Mouse (Mus musculus) stomach, embryonic 14.5 days (tissue): ENCODE results near the gene Bmp7. TPM values are rescaled to one million over a fixed set of nuclear protein-coding genes. Genes with fewer than 3 reads are reported as not detected.

Source experiments
- ATAC-seq: fragments of 200-750 bp; cut with Nextera tagmentation; 2 replicates; pipeline ENCODE4 v1.8.0; 2017; ENCODE audit warnings: low read depth, moderate TSS enrichment; ENCODE audit not compliant: insufficient number of reproducible peaks, insufficient read depth, low FRiP score
- H3K27ac ChIP-seq: fragments of 300-500 bp; sonication (generic); 2 replicates; pipeline ENCODE4 v1.5.1; 2014; ENCODE audit warnings: mild to moderate bottlenecking, low read length, moderate library complexity, mixed read lengths
- H3K27me3 ChIP-seq: fragments of 300-500 bp; sonication (generic); 2 replicates; pipeline ENCODE4 v1.6.1; 2014; ENCODE audit warnings: low read length, control low read depth, mixed read lengths; ENCODE audit not compliant: control insufficient read depth, insufficient read depth
- H3K36me3 ChIP-seq: fragments of 300-500 bp; sonication (generic); 2 replicates; pipeline ENCODE4 v1.6.1; 2014; ENCODE audit warnings: mild to moderate bottlenecking, control low read depth, low read length, moderate library complexity, mixed read lengths; ENCODE audit not compliant: control insufficient read depth, insufficient read depth
- H3K4me1 ChIP-seq: fragments of 300-500 bp; sonication (generic); 2 replicates; pipeline ENCODE4 v1.6.1; 2014; ENCODE audit warnings: low read length, control low read depth, mixed read lengths; ENCODE audit not compliant: control insufficient read depth, insufficient read depth
- H3K4me2 ChIP-seq: fragments of 300-500 bp; sonication (generic); replicated peaks from 2 replicates; pipeline ENCODE4 v1.6.1; 2014; ENCODE audit warnings: low read depth, low read length, control low read depth
- H3K4me3 ChIP-seq: fragments of 300-500 bp; sonication (generic); 2 replicates; pipeline ENCODE4 v1.5.1; 2014; ENCODE audit warnings: low read depth, low read length, control low read depth
- H3K9ac ChIP-seq: fragments of 300-500 bp; sonication (generic); replicated peaks from 2 replicates; pipeline ENCODE4 v1.6.1; 2014; ENCODE audit warnings: low read depth, mild to moderate bottlenecking, control low read depth, low read length, moderate library complexity, mixed read lengths
- H3K9me3 ChIP-seq: fragments of 300-500 bp; sonication (generic); 2 replicates; pipeline ENCODE4 v1.6.1; 2016; ENCODE audit warnings: low read depth, low read length, control low read depth; ENCODE audit not compliant: control insufficient read depth
- WGBS: fragments of 180-500 bp; shearing (Covaris S2); extraction: QIAGEN DNeasy Blood & Tissue Kit; methylation state at CpG from one replicate; pipeline ENCODE4 v1.1.7; 2014; 5-methylcytosine and 5-hydroxymethylcytosine counted together
- polyA plus RNA-seq: library from polyadenylated mRNA; unstranded; fragments of >200 nt; fragmentation: Nextera tagmentation; extraction: Ambion mirVana; gene quantifications from 2 replicates; pipeline ENCODE4 v1.2.1, GENCODE M21; 2014

Bmp7 gene
- polyA plus RNA-seq, 1 experiment from 2014 or later: 20.7 TPM

- Histone ChIP-seq H3K27me3 (no peaks in the 10 kb centered on the region), H3K27ac (no peak overlapping the region), H3K36me3 (no peaks in the 10 kb centered on the region), H3K4me2 (no peak overlapping the region), H3K9ac (no peak overlapping the region), H3K9me3 (peaks cover 4% of the 10 kb centered on the region; the same call in 1 of the 2 replicates), H3K4me1 (0 out of 2 replicates have a peak, but pooled peaks cover 7% of the 10 kb centered on the region), H3K4me3 (no peak overlapping the region)
- ATAC-seq: no peak; the same call in 1 of the 2 replicates
- 24% methylated on average over 5 of the region's 5 CpGs for WGBS
Observed at GRCm38 (mm10) chr2:172958579-172958978, 18.5 kb upstream of the Bmp7 start.

- Histone ChIP-seq H3K4me3 (no peak overlapping the region), H3K9me3 (peaks cover 4% of the 10 kb centered on the region; the same call in 1 of the 2 replicates), H3K27ac (no peak overlapping the region), H3K4me2 (no peak overlapping the region), H3K9ac (no peak overlapping the region), H3K4me1 (no peaks in the 10 kb centered on the region; the same call in 1 of the 2 replicates), H3K27me3 (no peaks in the 10 kb centered on the region), H3K36me3 (no peaks in the 10 kb centered on the region)
- 81% methylated on average over 2 of the region's 2 CpGs for WGBS
- ATAC-seq: no peak
Observed at GRCm38 (mm10) chr2:172951976-172952375, 11.9 kb upstream of the Bmp7 start.

- Histone ChIP-seq H3K4me1 (no peaks in the 10 kb centered on the region; the same call in 1 of the 2 replicates), H3K36me3 (no peaks in the 10 kb centered on the region), H3K27ac (no peak overlapping the region), H3K4me3 (no peak overlapping the region), H3K4me2 (no peak overlapping the region), H3K27me3 (no peaks in the 10 kb centered on the region), H3K9me3 (no peaks in the 10 kb centered on the region), H3K9ac (no peak overlapping the region)
- WGBS: 29% methylated on average over 11 of the region's 11 CpGs
- no peak for ATAC-seq
Observed at GRCm38 (mm10) chr2:172950722-172951121, 10.6 kb upstream of the Bmp7 start.

GRCm38 (mm10) chr2:172950119-172950676 is 10.1 kb upstream of the Bmp7 start:
- 67% methylated on average over 9 of the region's 9 CpGs for WGBS
- H3K4me2 ChIP-seq: no peak overlapping the region
- H3K4me3 ChIP-seq: no peak overlapping the region
- no peaks in the 10 kb centered on the region for H3K36me3 ChIP-seq
- no peak overlapping the region for H3K9ac ChIP-seq
- H3K9me3 ChIP-seq: no peaks in the 10 kb centered on the region
- no peaks in the 10 kb centered on the region for H3K27me3 ChIP-seq
- ATAC-seq: no peak
- H3K27ac ChIP-seq: no peak overlapping the region
- H3K4me1 ChIP-seq: no peaks in the 10 kb centered on the region; the same call in 1 of the 2 replicates

- no peaks in the 10 kb centered on the region for H3K9me3 ChIP-seq
- no peak overlapping the region for H3K4me3 ChIP-seq
- H3K9ac ChIP-seq: no peak overlapping the region
- H3K27ac ChIP-seq: no peak overlapping the region
- no peak overlapping the region for H3K4me2 ChIP-seq
- H3K4me1 ChIP-seq: no peaks in the 10 kb centered on the region; the same call in 1 of the 2 replicates
- no peaks in the 10 kb centered on the region for H3K36me3 ChIP-seq
- H3K27me3 ChIP-seq: no peaks in the 10 kb centered on the region
- 36% methylated on average over 5 of the region's 5 CpGs for WGBS
- ATAC-seq: no peak
Observed at GRCm38 (mm10) chr2:172949051-172949450, 8.9 kb upstream of the Bmp7 start.

GRCm38 (mm10) chr2:172940799-172941163 is 660 bp upstream of the Bmp7 start:
- Histone ChIP-seq H3K9ac (peak overlapping the region; percentile 59; the same call in 1 of the 2 replicates), H3K9me3 (no peaks in the 10 kb centered on the region), H3K4me1 (peaks cover 41% of the 10 kb centered on the region), H3K36me3 (no peaks in the 10 kb centered on the region), H3K4me2 (peak overlapping the region; percentile 99), H3K27ac (peak overlapping the region; percentile 88; the same call in 1 of the 2 replicates), H3K27me3 (no peaks in the 10 kb centered on the region), H3K4me3 (peak overlapping the region; percentile 62)
- no peak for ATAC-seq
- under 1% methylated on average over 12 of the region's 13 CpGs for WGBS

GRCm38 (mm10) chr2:172939639-172940002 is 500 bp downstream of the Bmp7 start:
- peak overlapping the region; percentile 62 for H3K4me3 ChIP-seq
- peak overlapping the region; percentile 88 for H3K27ac ChIP-seq
- H3K4me1 ChIP-seq: peaks cover 53% of the 10 kb centered on the region
- no peaks in the 10 kb centered on the region for H3K27me3 ChIP-seq
- ATAC-seq: no peak; the same call in 1 of the 2 replicates
- H3K4me2 ChIP-seq: peak overlapping the region; percentile 99
- 0% methylated on average over 26 of the region's 26 CpGs for WGBS
- no peaks in the 10 kb centered on the region for H3K9me3 ChIP-seq
- no peaks in the 10 kb centered on the region for H3K36me3 ChIP-seq
- H3K9ac ChIP-seq: peak overlapping the region; percentile 59

- Histone ChIP-seq H3K4me2 (peak overlapping the region; percentile 99), H3K27ac (peak overlapping the region; percentile 74), H3K9ac (peak overlapping the region; percentile 59; the same call in 1 of the 2 replicates), H3K36me3 (no peaks in the 10 kb centered on the region), H3K4me1 (peaks cover 59% of the 10 kb centered on the region), H3K4me3 (peak overlapping the region; percentile 62), H3K27me3 (no peaks in the 10 kb centered on the region), H3K9me3 (no peaks in the 10 kb centered on the region)
- ATAC-seq: peak; percentile 54
- WGBS: under 1% methylated on average over 57 of the region's 57 CpGs
Observed at GRCm38 (mm10) chr2:172938761-172939638, 1.1 kb downstream of the Bmp7 start.
